Comparison of ENCODE assay signal across 14 mouse cellular contexts in the genomic region with DNA sequence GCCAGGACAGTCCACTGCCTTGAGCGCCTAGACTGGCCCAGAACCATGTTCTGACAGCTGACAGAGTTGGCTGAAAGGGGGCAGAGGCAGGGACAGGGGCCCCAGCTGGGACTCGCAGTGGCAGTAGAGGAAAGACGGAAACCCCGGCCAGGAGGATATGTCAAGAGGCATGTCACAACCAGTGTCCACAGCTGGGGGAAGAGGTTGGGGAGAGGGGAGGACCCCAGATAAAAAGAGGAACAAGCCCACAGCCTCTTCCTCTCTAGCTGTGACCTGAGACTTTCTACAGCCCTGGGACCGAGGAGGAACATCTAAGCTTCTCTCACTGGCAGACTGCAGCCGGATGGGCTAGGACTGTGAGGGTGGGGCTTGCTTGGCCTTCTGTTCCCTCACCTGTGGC. TPM values are rescaled to one million over a fixed set of nuclear protein-coding genes. Genes with fewer than 3 reads are reported as not detected.
A peak's percentile ranks its signal among the peaks of the same experiment; 100 is the strongest.
DNase-seq lines count a peak whose midpoint lies in the region; ATAC-seq and TF ChIP-seq lines count a peak whose summit lies in the region.
"Had no signal": no experiment of that assay in that cellular context is flagged by ENCODE, and none has a peak within 500 bp of the region (broad histone marks: within the 10 kb centered on the region; RNA-seq: fewer than 3 reads in every experiment).

No protein-coding gene starts in this region.

- no peak overlapping the region for H3K4me3 ChIP-seq in lung, postnatal 0 days (ENCODE audit: low read depth, low read length)
- no peak overlapping the region for H3K4me3 ChIP-seq in lung, adult 2 months (replicated peaks; ENCODE audit: extremely low read depth, low read depth, low read length)
- H3K4me3 ChIP-seq in liver, postnatal 0 days (ENCODE audit: low read depth, low read length), result no peak overlapping the region
- H3K4me3 ChIP-seq: embryonic facial prominence, embryonic 13.5 days; forebrain, embryonic 13.5 days; intestine, embryonic 15.5 days; midbrain, embryonic 10.5 days; stomach, embryonic 15.5 days had no signal

- H3K27ac ChIP-seq in lung, postnatal 0 days (ENCODE audit: low read length), result no peak overlapping the region
- H3K27ac ChIP-seq in liver, postnatal 0 days (ENCODE audit: low read depth), result peak overlapping the region; percentile 69
- H3K27ac ChIP-seq: embryonic facial prominence, embryonic 13.5 days; forebrain, embryonic 13.5 days; intestine, embryonic 15.5 days; midbrain, embryonic 10.5 days; stomach, embryonic 15.5 days had no signal

- H3K9ac ChIP-seq in lung, postnatal 0 days (replicated peaks; ENCODE audit: low read depth), result no peak overlapping the region
- H3K9ac ChIP-seq in liver, postnatal 0 days (replicated peaks), result no peak overlapping the region
- H3K9ac ChIP-seq: embryonic facial prominence, embryonic 13.5 days; forebrain, embryonic 13.5 days; intestine, embryonic 15.5 days; stomach, embryonic 15.5 days had no signal

- no peaks in the 10 kb centered on the region for H3K9me3 ChIP-seq in lung, postnatal 0 days (ENCODE audit: low read length)
- H3K9me3 ChIP-seq in liver, postnatal 0 days (ENCODE audit: low read length), result no peaks in the 10 kb centered on the region
- H3K9me3 ChIP-seq: embryonic facial prominence, embryonic 13.5 days; forebrain, embryonic 13.5 days; intestine, embryonic 15.5 days; midbrain, embryonic 10.5 days; stomach, embryonic 15.5 days had no signal

- no peak for TF ChIP-seq EP300 in lung, postnatal 0 days (IDR thresholded peaks at IDR 0.05)
- TF ChIP-seq EP300 in liver, postnatal 0 days (IDR thresholded peaks at IDR 0.05; ENCODE audit: low read depth), result no peak

- no peak for TF ChIP-seq POLR2A in lung, adult 2 months (IDR thresholded peaks at IDR 0.05; ENCODE audit: borderline replicate concordance, extremely low read depth, low read depth, low read length)

- H3K27me3 ChIP-seq in lung, postnatal 0 days (replicated peaks; ENCODE audit: insufficient read depth, low read length), result no peaks in the 10 kb centered on the region
- H3K27me3 ChIP-seq in liver, postnatal 0 days (ENCODE audit: insufficient read depth, low read length), result no peaks in the 10 kb centered on the region
- no peaks in the 10 kb centered on the region for H3K27me3 ChIP-seq in splenic B cell, adult 2 months (ENCODE audit: control insufficient read depth, insufficient read depth, low read length, poor library complexity, severe bottlenecking)
- H3K27me3 ChIP-seq: embryonic facial prominence, embryonic 13.5 days; forebrain, embryonic 13.5 days; intestine, embryonic 15.5 days; stomach, embryonic 15.5 days had no signal

- no peak for TF ChIP-seq CTCF in lung, postnatal 0 days (IDR thresholded peaks at IDR 0.05)
- TF ChIP-seq CTCF in lung, adult 2 months (IDR thresholded peaks at IDR 0.05; ENCODE audit: insufficient read depth, low read length), result no peak
- no peak for TF ChIP-seq CTCF in liver, postnatal 0 days (IDR thresholded peaks at IDR 0.05; ENCODE audit: low read depth)

- peak; percentile 30 for ATAC-seq in lung, postnatal 0 days
- ATAC-seq in liver, postnatal 0 days, result peak; percentile 71
- ATAC-seq in frontal cortex, adult (ENCODE audit: low TSS enrichment), result no peak
- ATAC-seq: forebrain, embryonic 13.5 days; intestine, embryonic 15.5 days had no signal

- peak; percentile 60 for DNase-seq in lung, postnatal 0 days (ENCODE audit: low spot score)
- no peak for DNase-seq in lung, adult 2 months
- DNase-seq in c-Kit-positive CD71-negative TER-119-negative erythroid progenitor cells, embryonic 14.5 days (ENCODE audit: low read depth), result peak; percentile 70
- peak; percentile 69 for DNase-seq in liver, postnatal 0 days
- peak; percentile 77 for DNase-seq in splenic B cell, adult 2 months (ENCODE audit: low read depth, low spot score)
- no peak for DNase-seq in urinary bladder, postnatal 14 days (ENCODE audit: low spot score)
- DNase-seq: cerebellum, postnatal 25 days; kidney, postnatal 4 days had no signal

- no peaks in the 10 kb centered on the region for H3K4me1 ChIP-seq in lung, postnatal 0 days (ENCODE audit: insufficient read depth, low read depth, low read length)
- H3K4me1 ChIP-seq in lung, adult 2 months (ENCODE audit: control insufficient read depth, insufficient read depth, low read length), result no peaks in the 10 kb centered on the region
- peaks cover 14% of the 10 kb centered on the region for H3K4me1 ChIP-seq in liver, postnatal 0 days (ENCODE audit: insufficient read depth)
- H3K4me1 ChIP-seq: embryonic facial prominence, embryonic 13.5 days; forebrain, embryonic 13.5 days; intestine, embryonic 15.5 days; stomach, embryonic 15.5 days had no signal

- peaks cover 23% of the 10 kb centered on the region; the same call in 1 of the 2 replicates for H3K36me3 ChIP-seq in lung, postnatal 0 days (ENCODE audit: insufficient read depth, low read length)
- peaks cover 60% of the 10 kb centered on the region for H3K36me3 ChIP-seq in liver, postnatal 0 days (replicated peaks; ENCODE audit: insufficient read depth, low read length)
- H3K36me3 ChIP-seq in splenic B cell, adult 2 months (ENCODE audit: control insufficient read depth, insufficient read depth, low read length, poor library complexity, severe bottlenecking), result peaks cover 20% of the 10 kb centered on the region

- no peak overlapping the region for H3K4me2 ChIP-seq in lung, postnatal 0 days (replicated peaks; ENCODE audit: low read depth, low read length)
- peak overlapping the region; percentile 44 for H3K4me2 ChIP-seq in liver, postnatal 0 days (ENCODE audit: low read depth, low read length)
- H3K4me2 ChIP-seq: embryonic facial prominence, embryonic 13.5 days; forebrain, embryonic 13.5 days; intestine, embryonic 15.5 days; stomach, embryonic 15.5 days had no signal

- WGBS in lung, postnatal 0 days, result 64% methylated on average over 6 of the region's 6 CpGs
- 67% methylated on average over 6 of the region's 6 CpGs for WGBS in lung, adult 2 months
- 51% methylated on average over 6 of the region's 6 CpGs for WGBS in liver, postnatal 0 days (ENCODE audit: insufficient replicate concordance)

RNA-seq across cellular contexts. Expression of a gene that starts 43.8 kb away (rescaled TPM):
- 27.8 and 38.5 TPM in 2 replicates for polyA plus RNA-seq in lung, postnatal 0 days (2015; fragmentation: Nextera tagmentation; extraction: Ambion mirVana)
- 50.4 and 52.2 TPM in 2 replicates for polyA plus RNA-seq in lung, adult 2 months (2012; rRNA removed)
- 5.4 and 7.5 TPM in 2 replicates for polyA plus RNA-seq in liver, postnatal 0 days (2015; fragmentation: Nextera tagmentation; extraction: Ambion mirVana)

Comparison
In these comparisons a context has a peak if more than half of its experiments do, and no peak if none do; other contexts are left out.
1. DNase-seq: peak in lung, postnatal 0 days (single experiment), c-Kit-positive CD71-negative TER-119-negative erythroid progenitor cells, embryonic 14.5 days (single experiment), liver, postnatal 0 days (single experiment) and splenic B cell, adult 2 months (single experiment); none in lung, adult 2 months (single experiment) and urinary bladder, postnatal 14 days (single experiment).